Mouse (Mus musculus): ENCODE measurements around the gene Cacng7. TPM values are rescaled to one million over a fixed set of nuclear protein-coding genes. Genes with fewer than 3 reads are reported as not detected.

The Cacng7 gene
- polyA plus RNA-seq, 1 experiment from 2014 or later: 0.69 TPM

- peak overlapping the region; percentile 56 for H3K4me2 ChIP-seq (replicated peaks; ENCODE audit: low read depth)
- H3K36me3 ChIP-seq (ENCODE audit: control insufficient read depth, insufficient read depth, low read length): no peaks in the 10 kb centered on the region
- no peak overlapping the region for H3K9ac ChIP-seq (ENCODE audit: low read length)
- no peaks in the 10 kb centered on the region for H3K9me3 ChIP-seq (ENCODE audit: control insufficient read depth, low read length)
- H3K4me1 ChIP-seq (replicated peaks; ENCODE audit: control insufficient read depth, insufficient read depth): no peaks in the 10 kb centered on the region
- H3K27me3 ChIP-seq (ENCODE audit: control insufficient read depth, insufficient read depth, low read length): no peaks in the 10 kb centered on the region
- peak overlapping the region; percentile 51 for H3K4me3 ChIP-seq (ENCODE audit: low read depth, low read length)
- ATAC-seq (ENCODE audit: low FRiP score, low TSS enrichment) (peak; percentile 85), DNase-seq (ENCODE audit: low spot score) (peak; percentile 64)
- TF ChIP-seq EP300 (optimal IDR thresholded peaks at IDR 0.05): no peak
- no peak for TF ChIP-seq CTCF (IDR thresholded peaks at IDR 0.05; ENCODE audit: low read depth)
- WGBS: under 1% methylated on average over 25 of the region's 27 CpGs
- peak overlapping the region; percentile 65 for H3K27ac ChIP-seq (replicated peaks)
These were observed 1.1 kb upstream of the Cacng7 start for GRCm38 (mm10) chr7:3331581-3332223.

- H3K4me1 ChIP-seq (replicated peaks; ENCODE audit: control insufficient read depth, insufficient read depth): no peaks in the 10 kb centered on the region
- TF ChIP-seq EP300 (optimal IDR thresholded peaks at IDR 0.05) (no peak), CTCF (IDR thresholded peaks at IDR 0.05; ENCODE audit: low read depth) (no peak)
- no peak overlapping the region for H3K9ac ChIP-seq (ENCODE audit: low read length)
- 0% methylated on average over 4 of the region's 4 CpGs for WGBS
- ATAC-seq (ENCODE audit: low FRiP score, low TSS enrichment): no peak
- peak overlapping the region; percentile 65 for H3K27ac ChIP-seq (replicated peaks)
- no peaks in the 10 kb centered on the region for H3K27me3 ChIP-seq (ENCODE audit: control insufficient read depth, insufficient read depth, low read length)
- H3K4me2 ChIP-seq (replicated peaks; ENCODE audit: low read depth): peak overlapping the region; percentile 56
- peak overlapping the region; percentile 51 for H3K4me3 ChIP-seq (ENCODE audit: low read depth, low read length)
- H3K36me3 ChIP-seq (ENCODE audit: control insufficient read depth, insufficient read depth, low read length): no peaks in the 10 kb centered on the region
- no peak for DNase-seq (ENCODE audit: low spot score)
- H3K9me3 ChIP-seq (ENCODE audit: control insufficient read depth, low read length): no peaks in the 10 kb centered on the region
These were observed 535 bp upstream of the Cacng7 start for GRCm38 (mm10) chr7:3332224-3332615.

- ATAC-seq (ENCODE audit: low FRiP score, low TSS enrichment) (no peak), DNase-seq (ENCODE audit: low spot score) (no peak)
- 20% methylated on average over 5 of the region's 5 CpGs for WGBS
- H3K9me3 ChIP-seq (ENCODE audit: control insufficient read depth, low read length): no peaks in the 10 kb centered on the region
- no peaks in the 10 kb centered on the region for H3K4me1 ChIP-seq (replicated peaks; ENCODE audit: control insufficient read depth, insufficient read depth)
- peak overlapping the region; percentile 56 for H3K4me2 ChIP-seq (replicated peaks; ENCODE audit: low read depth)
- peak overlapping the region; percentile 67 for H3K9ac ChIP-seq (ENCODE audit: low read length)
- peak overlapping the region; percentile 70; the same call in 1 of the 2 replicates for H3K27ac ChIP-seq (replicated peaks)
- TF ChIP-seq CTCF (IDR thresholded peaks at IDR 0.05; ENCODE audit: low read depth): no peak
- no peak for TF ChIP-seq EP300 (optimal IDR thresholded peaks at IDR 0.05)
- H3K27me3 ChIP-seq (ENCODE audit: control insufficient read depth, insufficient read depth, low read length): no peaks in the 10 kb centered on the region
- no peaks in the 10 kb centered on the region for H3K36me3 ChIP-seq (ENCODE audit: control insufficient read depth, insufficient read depth, low read length)
- peak overlapping the region; percentile 51 for H3K4me3 ChIP-seq (ENCODE audit: low read depth, low read length)
These were observed 787 bp downstream of the Cacng7 start for GRCm38 (mm10) chr7:3333542-3333941.

DNA sequence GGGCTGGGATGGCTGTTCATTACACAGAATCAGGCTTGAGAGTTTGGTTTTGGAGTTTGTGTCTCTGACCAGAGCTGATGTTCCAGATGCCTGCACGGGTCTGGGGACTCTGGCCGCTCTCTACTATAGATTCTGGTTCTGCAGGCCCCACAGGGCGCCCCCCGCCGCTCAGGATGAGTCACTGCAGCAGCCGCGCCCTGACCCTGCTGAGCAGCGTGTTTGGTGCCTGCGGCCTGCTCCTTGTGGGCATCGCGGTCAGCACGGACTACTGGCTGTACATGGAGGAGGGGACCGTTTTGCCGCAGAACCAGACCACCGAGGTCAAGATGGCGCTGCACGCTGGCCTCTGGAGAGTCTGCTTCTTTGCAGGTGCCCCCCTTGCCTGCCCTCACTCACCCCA lies 3.7 kb downstream of the Cacng7 start:
- no peaks in the 10 kb centered on the region for H3K4me1 ChIP-seq (replicated peaks; ENCODE audit: control insufficient read depth, insufficient read depth)
- no peak overlapping the region for H3K9ac ChIP-seq (ENCODE audit: low read length)
- no peaks in the 10 kb centered on the region for H3K36me3 ChIP-seq (ENCODE audit: control insufficient read depth, insufficient read depth, low read length)
- H3K9me3 ChIP-seq (ENCODE audit: control insufficient read depth, low read length): no peaks in the 10 kb centered on the region
- TF ChIP-seq EP300 (optimal IDR thresholded peaks at IDR 0.05) (no peak), CTCF (IDR thresholded peaks at IDR 0.05; ENCODE audit: low read depth) (no peak)
- ATAC-seq (ENCODE audit: low FRiP score, low TSS enrichment) (no peak), DNase-seq (ENCODE audit: low spot score) (no peak)
- H3K27ac ChIP-seq (replicated peaks): no peak overlapping the region
- H3K4me2 ChIP-seq (replicated peaks; ENCODE audit: low read depth): no peak overlapping the region
- H3K4me3 ChIP-seq (ENCODE audit: low read depth, low read length): no peak overlapping the region
- 76% methylated on average over 17 of the region's 17 CpGs for WGBS
- no peaks in the 10 kb centered on the region for H3K27me3 ChIP-seq (ENCODE audit: control insufficient read depth, insufficient read depth, low read length)

DNA sequence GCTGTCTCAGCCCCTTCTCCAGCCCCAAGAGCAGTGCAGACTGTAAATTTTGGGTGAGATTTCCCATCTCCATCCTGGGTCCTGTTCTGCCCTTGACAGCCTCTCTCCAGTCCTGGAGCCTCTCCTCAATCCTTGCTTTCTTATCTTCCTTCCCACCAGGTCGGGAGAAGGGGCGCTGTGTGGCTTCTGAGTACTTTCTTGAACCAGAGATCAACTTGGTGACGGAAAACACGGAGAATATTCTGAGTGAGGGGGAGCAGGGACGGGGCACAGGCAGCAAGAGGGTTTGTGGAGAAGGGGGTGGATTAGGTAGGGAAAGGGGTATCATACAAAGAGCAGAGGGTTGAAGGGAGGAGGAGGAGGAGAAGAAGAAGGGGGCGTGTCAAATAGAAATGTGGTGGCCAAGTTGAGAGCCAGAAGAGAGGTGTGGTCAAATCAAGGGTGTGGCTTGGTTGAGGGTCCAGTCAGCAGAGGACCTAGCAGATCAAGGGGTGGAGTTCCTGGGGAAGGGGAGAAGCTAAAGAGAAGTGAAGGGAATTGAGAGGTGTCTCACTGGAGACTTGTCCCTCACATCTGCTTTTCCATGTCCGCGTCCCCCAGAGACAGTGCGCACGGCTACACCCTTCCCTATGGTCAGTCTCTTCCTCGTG lies 5.7 kb downstream of the Cacng7 start:
- Histone ChIP-seq H3K4me1 (replicated peaks; ENCODE audit: control insufficient read depth, insufficient read depth) (no peaks in the 10 kb centered on the region), H3K9ac (ENCODE audit: low read length) (no peak overlapping the region), H3K4me2 (replicated peaks; ENCODE audit: low read depth) (no peak overlapping the region), H3K9me3 (ENCODE audit: control insufficient read depth, low read length) (no peaks in the 10 kb centered on the region), H3K27me3 (ENCODE audit: control insufficient read depth, insufficient read depth, low read length) (no peaks in the 10 kb centered on the region), H3K27ac (replicated peaks) (no peak overlapping the region), H3K4me3 (ENCODE audit: low read depth, low read length) (no peak overlapping the region), H3K36me3 (ENCODE audit: control insufficient read depth, insufficient read depth, low read length) (no peaks in the 10 kb centered on the region)
- DNase-seq (ENCODE audit: low spot score): no peak
- ATAC-seq (ENCODE audit: low FRiP score, low TSS enrichment): no peak
- TF ChIP-seq CTCF (IDR thresholded peaks at IDR 0.05; ENCODE audit: low read depth) (no peak), EP300 (optimal IDR thresholded peaks at IDR 0.05) (no peak)
- WGBS: 73% methylated on average over 11 of the region's 11 CpGs

DNA sequence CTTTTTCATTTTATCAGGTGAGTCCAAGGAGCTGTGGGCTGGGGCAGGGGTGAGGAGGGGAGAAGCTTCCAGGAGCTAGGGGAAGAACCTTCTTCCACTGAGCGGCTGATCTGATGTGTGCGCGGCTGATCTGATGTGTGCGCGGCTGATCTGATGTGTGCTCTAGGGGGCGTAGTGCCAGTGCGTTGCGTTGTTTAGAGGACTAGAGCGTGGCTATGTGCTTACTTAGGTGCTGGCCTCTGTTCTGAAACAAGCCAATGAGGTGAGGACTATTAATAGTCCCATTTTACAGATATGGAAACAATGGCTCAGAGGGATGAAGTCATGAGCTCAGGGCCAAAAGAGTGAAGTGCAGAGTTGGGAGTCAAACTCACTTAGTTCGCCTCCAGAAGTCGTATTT lies 6.3 kb downstream of the Cacng7 start:
- Histone ChIP-seq H3K36me3 (ENCODE audit: control insufficient read depth, insufficient read depth, low read length) (no peaks in the 10 kb centered on the region), H3K4me3 (ENCODE audit: low read depth, low read length) (no peak overlapping the region), H3K9me3 (ENCODE audit: control insufficient read depth, low read length) (no peaks in the 10 kb centered on the region), H3K27me3 (ENCODE audit: control insufficient read depth, insufficient read depth, low read length) (no peaks in the 10 kb centered on the region), H3K4me1 (replicated peaks; ENCODE audit: control insufficient read depth, insufficient read depth) (no peaks in the 10 kb centered on the region), H3K27ac (replicated peaks) (no peak overlapping the region), H3K9ac (ENCODE audit: low read length) (no peak overlapping the region), H3K4me2 (replicated peaks; ENCODE audit: low read depth) (no peak overlapping the region)
- WGBS: 91% methylated on average over 11 of the region's 11 CpGs
- ATAC-seq (ENCODE audit: low FRiP score, low TSS enrichment): no peak
- TF ChIP-seq EP300 (optimal IDR thresholded peaks at IDR 0.05) (no peak), CTCF (IDR thresholded peaks at IDR 0.05; ENCODE audit: low read depth) (no peak)
- DNase-seq (ENCODE audit: low spot score): no peak
